Mouse (Mus musculus) kidney, adult 8-10 months (tissue): ENCODE results near the gene Ubqln2.
A peak's percentile ranks its signal among the peaks of the same experiment; 100 is the strongest.

Experiments
- DNase-seq, 2 experiments: peaks; one replicate each; pipeline ENCODE4 v3.0.0; 2022

Gene Ubqln2

DNA sequence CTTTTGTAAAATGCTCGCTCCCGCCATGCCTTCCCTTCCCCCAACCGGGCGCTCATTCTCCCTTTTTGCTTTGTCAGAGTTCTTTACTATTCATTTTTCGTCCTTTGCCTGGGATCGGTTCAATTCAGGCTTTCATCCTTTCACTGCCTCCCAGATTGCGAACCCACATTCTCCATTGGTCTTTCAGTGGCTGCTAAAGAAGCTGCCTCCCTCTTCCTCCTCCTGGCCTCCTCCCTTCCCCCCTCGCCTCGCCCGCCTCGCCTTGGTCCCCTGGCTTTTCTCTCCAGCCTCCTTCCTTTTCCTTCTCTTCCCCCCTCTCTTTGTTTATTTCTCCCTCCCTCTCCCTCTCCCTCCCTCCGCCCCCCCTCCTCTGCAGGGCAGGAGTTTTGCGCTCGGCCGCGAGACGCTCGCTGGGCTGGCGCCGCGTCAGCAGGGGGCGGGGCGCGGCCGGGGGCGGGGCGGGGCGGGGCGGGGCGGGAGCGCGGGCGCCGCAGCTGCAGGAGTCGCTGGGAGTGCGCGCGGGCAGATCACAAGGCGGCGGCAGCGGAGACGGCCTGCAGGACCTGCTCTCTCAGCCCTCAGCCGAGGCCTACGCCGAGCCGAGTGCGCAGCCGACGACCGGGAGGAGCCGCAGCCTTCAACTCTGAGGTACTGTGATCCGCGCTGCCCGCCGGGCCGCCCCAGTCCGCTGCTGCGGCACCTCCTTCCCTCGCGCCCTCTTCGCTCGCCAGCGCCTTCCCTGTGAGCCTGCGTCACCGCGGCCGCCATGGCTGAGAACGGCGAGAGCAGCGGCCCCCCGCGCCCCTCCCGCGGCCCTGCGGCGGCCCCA is at the start of gene Ubqln2:
Gene Ubqln2 (plus strand): TSS at position 540 of the 829 bp plus-strand sequence.
- DNase-seq: peak; percentile 62 to 69

GRCm38 (mm10) chrX:153451946-153452345 is 46.1 kb upstream of the Ubqln2 start:
- DNase-seq: no peak

DNA sequence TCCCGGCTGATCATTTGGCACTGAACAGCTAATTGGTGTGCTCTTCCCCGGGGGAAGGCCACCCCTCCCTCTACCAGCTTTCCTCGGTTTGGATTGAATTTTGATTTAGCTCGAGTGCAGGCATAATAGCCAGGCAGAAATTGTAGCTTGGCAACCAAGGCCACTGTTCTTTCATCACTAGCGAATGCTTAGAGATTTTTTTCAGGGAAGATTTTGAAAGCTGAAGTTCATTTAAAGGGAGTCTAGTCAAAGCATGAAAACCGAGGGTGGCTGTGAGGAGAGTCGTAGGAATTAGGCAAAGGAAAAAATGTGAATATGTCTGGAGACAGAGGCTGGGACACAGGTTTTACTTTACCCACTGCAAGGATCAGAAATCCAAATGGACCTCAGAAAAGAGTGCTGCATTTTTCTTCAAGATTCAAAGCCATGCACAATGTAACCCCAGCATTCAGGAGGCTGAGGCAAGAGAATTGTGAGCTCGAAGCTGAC is 21.2 kb upstream of the Ubqln2 start:
- no peak for DNase-seq

DNA sequence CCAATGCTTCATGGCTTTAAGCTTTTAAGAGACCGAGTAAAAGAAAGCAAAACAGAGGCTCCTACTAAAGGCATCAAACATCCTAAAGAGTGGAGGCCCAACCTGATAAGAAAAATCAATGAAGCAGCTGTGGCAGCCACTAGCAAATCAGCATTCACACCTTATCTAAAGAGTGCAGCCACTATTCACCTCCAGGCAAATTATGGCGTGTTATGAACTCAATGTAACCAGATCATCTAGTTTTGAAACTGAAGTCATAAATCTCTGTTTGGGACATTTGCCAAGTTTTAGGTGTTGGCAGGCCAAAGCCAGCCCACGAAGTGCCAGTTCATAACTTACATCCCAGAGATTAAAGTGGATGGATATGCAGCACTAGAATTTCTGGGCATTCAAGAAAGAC is 5.7 kb upstream of the Ubqln2 start:
- DNase-seq: no peak

DNA sequence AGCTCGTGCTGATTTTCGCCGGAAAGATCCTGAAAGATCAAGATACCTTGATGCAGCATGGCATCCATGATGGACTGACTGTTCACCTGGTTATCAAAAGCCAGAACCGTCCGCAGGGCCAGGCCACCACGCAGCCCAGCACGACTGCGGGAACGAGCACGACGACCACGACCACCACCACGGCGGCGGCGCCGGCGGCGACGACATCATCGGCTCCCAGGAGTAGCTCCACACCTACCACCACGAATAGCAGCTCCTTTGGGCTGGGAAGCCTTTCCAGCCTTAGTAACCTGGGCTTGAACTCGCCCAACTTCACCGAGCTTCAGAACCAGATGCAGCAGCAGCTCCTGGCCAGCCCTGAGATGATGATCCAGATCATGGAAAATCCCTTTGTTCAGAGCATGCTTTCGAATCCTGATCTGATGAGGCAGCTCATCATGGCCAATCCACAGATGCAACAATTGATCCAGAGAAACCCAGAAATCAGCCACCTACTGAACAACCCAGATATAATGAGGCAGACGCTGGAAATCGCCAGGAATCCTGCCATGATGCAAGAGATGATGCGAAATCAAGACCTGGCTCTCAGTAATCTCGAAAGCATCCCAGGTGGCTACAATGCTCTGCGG is 752 bp downstream of the Ubqln2 start:
- DNase-seq: peak in 1 of 2 experiments; percentile 1

GRCm38 (mm10) chrX:153499294-153500046 is 1.4 kb downstream of the Ubqln2 start:
- no peak for DNase-seq

GRCm38 (mm10) chrX:153500047-153500345 is 2.0 kb downstream of the Ubqln2 start:
- no peak for DNase-seq

DNA sequence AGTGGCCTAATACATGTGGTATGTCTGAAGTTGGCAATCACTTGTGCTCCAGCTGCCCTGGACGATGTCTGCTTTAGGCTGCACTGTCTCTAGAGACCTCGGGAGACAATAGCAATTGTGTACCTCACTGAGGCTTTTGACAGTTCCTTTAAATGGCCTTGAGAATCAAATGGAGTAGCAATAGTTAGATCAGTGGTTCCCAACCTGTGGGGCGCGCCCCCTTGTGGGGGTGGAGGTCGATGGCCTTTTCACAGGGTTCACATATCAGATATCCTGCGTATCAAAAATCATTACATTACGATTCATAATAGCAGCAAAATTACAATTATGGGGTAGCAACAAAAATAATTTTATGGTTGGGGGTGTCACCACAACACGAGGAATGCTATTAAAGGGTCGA is 7.9 kb downstream of the Ubqln2 start:
- peak; percentile 14 to 26 for DNase-seq

- DNase-seq: no peak
Measured at GRCm38 (mm10) chrX:153515491-153515890, 17.5 kb downstream of the Ubqln2 start.

DNA sequence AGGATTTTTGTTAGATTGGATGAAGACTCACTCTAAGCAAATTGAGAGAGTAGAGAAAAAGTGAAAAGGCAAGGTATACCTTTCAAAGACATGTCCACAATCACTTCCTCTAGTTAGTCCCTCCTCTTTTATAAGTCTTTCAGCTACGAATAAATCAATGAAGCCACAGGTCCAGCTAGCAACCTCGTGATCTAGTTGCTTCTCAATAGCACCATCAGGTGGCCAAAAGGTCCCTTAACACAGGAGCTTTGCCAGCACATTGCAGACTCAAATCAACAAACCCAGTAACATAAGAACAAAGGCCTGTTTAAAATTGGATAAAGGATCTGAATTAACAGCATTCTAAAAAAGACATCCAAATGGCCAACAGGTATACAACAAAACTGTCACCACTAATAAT is 30.4 kb downstream of the Ubqln2 start:
- DNase-seq: peak; percentile 2 to 6
